Mouse (Mus musculus) kidney, embryonic 14.5 days (tissue): ENCODE data around the gene Pnkp. TPM values are rescaled to one million over a fixed set of nuclear protein-coding genes. Genes with fewer than 3 reads are reported as not detected.
"Not testable (repeated sequence)": the region's sequence is repeated elsewhere in the genome, so short reads cannot be mapped to it uniquely, and the experiment has no call there.

Experiments
- ATAC-seq: fragments of 200-750 bp; cut with Nextera tagmentation; 2 replicates; pipeline ENCODE4 v1.8.0; 2017; ENCODE audit warnings: moderate number of reproducible peaks, mild to moderate bottlenecking, moderate TSS enrichment, moderate library complexity; ENCODE audit not compliant: low FRiP score, low TSS enrichment
- H3K27ac ChIP-seq: fragments of 300-500 bp; sonication (generic); 2 replicates; pipeline ENCODE4 v1.5.1; 2014; ENCODE audit warnings: low read depth, mild to moderate bottlenecking, low read length, moderate library complexity, mixed read lengths
- H3K27me3 ChIP-seq: fragments of 300-500 bp; sonication (generic); 2 replicates; pipeline ENCODE4 v1.6.1; 2014; ENCODE audit warnings: mild to moderate bottlenecking, low read length; ENCODE audit not compliant: control insufficient read depth, insufficient read depth
- H3K36me3 ChIP-seq: fragments of 300-500 bp; sonication (generic); 2 replicates; pipeline ENCODE4 v1.6.1; 2014; ENCODE audit warnings: low read length, mixed read lengths; ENCODE audit not compliant: control insufficient read depth, insufficient read depth
- H3K4me1 ChIP-seq: fragments of 300-500 bp; sonication (generic); 2 replicates; pipeline ENCODE4 v1.6.1; 2014; ENCODE audit warnings: low read length, mixed read lengths; ENCODE audit not compliant: control insufficient read depth, insufficient read depth
- H3K4me2 ChIP-seq: fragments of 300-500 bp; sonication (generic); replicated peaks from 2 replicates; pipeline ENCODE4 v1.6.1; 2014; ENCODE audit warnings: low read depth, mild to moderate bottlenecking, low read length
- H3K4me3 ChIP-seq: fragments of 300-500 bp; sonication (generic); 2 replicates; pipeline ENCODE4 v1.5.1; 2014; ENCODE audit warnings: mild to moderate bottlenecking, low read length
- H3K9ac ChIP-seq: fragments of 300-500 bp; sonication (generic); 2 replicates; pipeline ENCODE4 v1.6.1; 2014; ENCODE audit warnings: low read depth, mild to moderate bottlenecking, low read length, moderate library complexity
- H3K9me3 ChIP-seq: fragments of 300-500 bp; sonication (generic); 2 replicates; pipeline ENCODE4 v1.6.1; 2016; ENCODE audit warnings: low read length; ENCODE audit not compliant: control insufficient read depth
- WGBS: fragments of 180-500 bp; shearing (Covaris S2); extraction: QIAGEN DNeasy Blood & Tissue Kit; methylation state at CpG from one replicate; pipeline ENCODE4 v1.1.7; 2014; 5-methylcytosine and 5-hydroxymethylcytosine counted together
- polyA plus RNA-seq: library from polyadenylated mRNA; unstranded; fragments of >200 nt; fragmentation: Nextera tagmentation; extraction: Ambion mirVana; gene quantifications from 2 replicates; pipeline ENCODE4 v1.2.1, GENCODE M21; 2014

The Pnkp gene
- polyA plus RNA-seq, 1 experiment from 2014 or later = 30.4 TPM

GRCm38 (mm10) chr7:44868465-44868864 lies 11.5 kb downstream of the Pnkp start:
- Histone ChIP-seq H3K4me1 (peaks cover 40% of the 10 kb centered on the region), H3K9me3 (no peaks in the 10 kb centered on the region), H3K4me3 (peak overlapping the region; percentile 96), H3K4me2 (peak overlapping the region; percentile 90), H3K36me3 (peaks cover 35% of the 10 kb centered on the region), H3K27ac (peak overlapping the region; percentile 100), H3K27me3 (no peaks in the 10 kb centered on the region), H3K9ac (peak overlapping the region; percentile 97)
- ATAC-seq = no peak
- WGBS = 4% methylated on average over 16 of the region's 16 CpGs

- ATAC-seq = peak; percentile 70
- no peaks in the 10 kb centered on the region for H3K9me3 ChIP-seq
- peak overlapping the region; percentile 90 for H3K4me2 ChIP-seq
- WGBS = under 1% methylated on average over 95 of the region's 108 CpGs
- H3K36me3 ChIP-seq = peaks cover 28% of the 10 kb centered on the region
- H3K4me1 ChIP-seq = peaks cover 41% of the 10 kb centered on the region
- peak overlapping the region; percentile 97 for H3K9ac ChIP-seq
- H3K27ac ChIP-seq = peak overlapping the region; percentile 100
- no peaks in the 10 kb centered on the region for H3K27me3 ChIP-seq
- peak overlapping the region; percentile 96 for H3K4me3 ChIP-seq
Measured at GRCm38 (mm10) chr7:44868919-44869696, 12.2 kb downstream of the Pnkp start.

DNA sequence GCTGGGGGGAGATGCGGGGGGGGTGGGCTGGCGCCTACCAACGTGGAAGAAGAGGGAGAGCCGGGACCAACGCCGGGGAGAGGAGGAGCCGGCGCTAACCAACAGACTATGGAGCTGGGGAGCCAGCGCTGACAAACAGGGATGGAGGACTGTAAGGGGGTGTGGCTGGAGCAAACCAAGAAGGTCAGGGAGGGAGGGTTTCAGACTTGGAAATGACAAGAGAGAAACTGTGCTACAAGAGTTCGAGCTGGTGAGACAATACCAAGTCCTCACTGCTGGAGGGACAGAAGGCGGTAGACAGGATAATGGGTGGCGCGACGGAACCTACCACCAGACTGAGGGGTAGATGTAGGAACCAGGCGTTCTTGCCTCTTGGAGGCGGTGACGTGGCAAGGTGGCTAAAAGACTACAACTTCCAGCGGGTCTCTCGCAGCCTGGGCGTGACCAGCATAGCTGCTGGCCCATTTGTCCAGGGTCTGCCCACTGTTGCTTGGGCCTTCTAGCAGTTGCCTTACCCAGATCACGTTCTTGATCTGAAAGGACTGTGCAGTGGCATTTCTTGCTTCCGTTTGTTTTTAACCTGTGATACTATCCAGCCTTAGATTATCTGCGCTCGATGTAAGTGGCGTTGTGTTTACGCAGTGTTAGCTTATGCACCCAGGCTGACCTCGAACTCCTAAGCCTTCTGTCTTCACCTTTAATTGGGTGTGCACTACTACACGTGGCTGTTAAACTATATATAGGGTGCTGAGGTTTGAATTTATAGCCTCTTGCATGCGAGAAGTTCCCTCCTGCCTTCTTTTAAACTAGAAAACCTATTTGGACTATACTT lies 13.0 kb downstream of the Pnkp start, which contains the start of gene Ptov1:
Gene Ptov1 (minus strand): TSS at position 92 of the 832 bp plus-strand sequence.
- 3% methylated on average over 29 of the region's 29 CpGs for WGBS
- Histone ChIP-seq H3K27ac (peak within 1 kb of the TSS; percentile 100), H3K4me2 (peak within 1 kb of the TSS; percentile 90), H3K9ac (peak within 1 kb of the TSS; percentile 97), H3K9me3 (no peaks in the 10 kb centered on the region), H3K27me3 (no peaks in the 10 kb centered on the region), H3K36me3 (peaks cover 20% of the 10 kb centered on the region), H3K4me3 (peak within 1 kb of the TSS; percentile 96), H3K4me1 (peaks cover 41% of the 10 kb centered on the region)
- peak; percentile 93 for ATAC-seq

GRCm38 (mm10) chr7:44870614-44871013 lies 13.7 kb downstream of the Pnkp start:
- no peaks in the 10 kb centered on the region for H3K9me3 ChIP-seq
- no peaks in the 10 kb centered on the region for H3K27me3 ChIP-seq
- H3K4me2 ChIP-seq = peak overlapping the region; percentile 90
- 78% methylated on average over 6 of the region's 6 CpGs for WGBS
- peak overlapping the region; percentile 96 for H3K4me3 ChIP-seq
- peaks cover 36% of the 10 kb centered on the region for H3K4me1 ChIP-seq
- no peak for ATAC-seq
- peaks cover 13% of the 10 kb centered on the region; the same call in 1 of the 2 replicates for H3K36me3 ChIP-seq
- H3K27ac ChIP-seq = peak overlapping the region; percentile 100
- peak overlapping the region; percentile 97; the same call in 1 of the 2 replicates for H3K9ac ChIP-seq

DNA sequence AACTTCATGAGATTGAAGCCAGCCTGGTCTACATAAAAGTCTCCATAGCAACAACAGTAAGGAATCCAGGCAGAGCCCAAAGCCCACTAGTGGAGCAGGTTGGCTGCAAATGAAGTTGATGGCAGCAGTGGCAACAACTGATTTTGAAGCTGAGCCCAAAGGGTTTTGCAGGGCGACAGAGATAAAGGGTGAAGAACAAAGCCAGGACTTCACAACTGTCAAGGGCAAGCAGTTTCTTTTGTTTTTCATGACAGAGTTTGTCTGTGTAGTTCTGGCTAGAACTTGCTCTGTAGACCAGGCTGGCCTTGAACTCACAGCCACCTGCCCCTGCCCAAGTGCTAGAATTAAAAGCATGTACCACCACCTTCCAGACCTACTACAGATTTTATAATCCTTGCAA lies 14.2 kb downstream of the Pnkp start:
- Histone ChIP-seq H3K27ac (no peak overlapping the region), H3K4me3 (no peak overlapping the region), H3K9me3 (no peaks in the 10 kb centered on the region), H3K4me2 (no peak overlapping the region), H3K4me1 (peaks cover 31% of the 10 kb centered on the region), H3K36me3 (peaks cover 13% of the 10 kb centered on the region), H3K9ac (no peak overlapping the region), H3K27me3 (no peaks in the 10 kb centered on the region)
- no peak for ATAC-seq
- 87% methylated on average over 1 of the region's 1 CpGs for WGBS

- Histone ChIP-seq H3K36me3 (peaks cover 15% of the 10 kb centered on the region), H3K4me1 (peaks cover 25% of the 10 kb centered on the region)
- H3K9ac ChIP-seq, H3K27me3 ChIP-seq, H3K9me3 ChIP-seq, H3K27ac ChIP-seq, H3K4me2 ChIP-seq, H3K4me3 ChIP-seq, ATAC-seq: not testable (repeated sequence)
- 86% methylated on average over 2 of the region's 2 CpGs for WGBS
Measured at GRCm38 (mm10) chr7:44871774-44872173, 14.8 kb downstream of the Pnkp start.

DNA sequence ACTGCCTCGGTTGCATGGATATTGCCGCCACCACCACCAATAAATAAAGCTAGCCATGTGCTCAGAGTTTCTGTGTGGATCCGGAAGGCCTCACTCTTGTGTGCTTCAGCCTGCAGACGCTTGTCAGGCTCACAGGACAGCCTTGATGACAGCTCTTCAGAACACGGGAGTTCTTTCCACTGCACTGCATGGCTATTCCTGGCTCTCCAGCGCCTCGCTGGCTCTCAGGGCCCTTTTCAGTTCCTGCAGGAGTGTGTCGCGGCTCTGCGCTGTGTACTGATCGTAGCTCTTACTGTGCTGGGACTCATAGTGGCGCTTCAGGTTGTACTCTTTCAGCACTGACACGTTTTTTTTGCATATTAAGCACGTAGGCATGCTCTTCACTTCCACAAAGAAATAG lies 20.9 kb downstream of the Pnkp start:
- WGBS = 92% methylated on average over 14 of the region's 14 CpGs
- Histone ChIP-seq H3K4me3 (no peak overlapping the region), H3K9ac (no peak overlapping the region), H3K9me3 (no peaks in the 10 kb centered on the region), H3K4me1 (peaks cover 4% of the 10 kb centered on the region; the same call in 1 of the 2 replicates), H3K36me3 (peaks cover 70% of the 10 kb centered on the region), H3K27me3 (no peaks in the 10 kb centered on the region), H3K4me2 (no peak overlapping the region), H3K27ac (no peak overlapping the region)
- ATAC-seq = no peak

DNA sequence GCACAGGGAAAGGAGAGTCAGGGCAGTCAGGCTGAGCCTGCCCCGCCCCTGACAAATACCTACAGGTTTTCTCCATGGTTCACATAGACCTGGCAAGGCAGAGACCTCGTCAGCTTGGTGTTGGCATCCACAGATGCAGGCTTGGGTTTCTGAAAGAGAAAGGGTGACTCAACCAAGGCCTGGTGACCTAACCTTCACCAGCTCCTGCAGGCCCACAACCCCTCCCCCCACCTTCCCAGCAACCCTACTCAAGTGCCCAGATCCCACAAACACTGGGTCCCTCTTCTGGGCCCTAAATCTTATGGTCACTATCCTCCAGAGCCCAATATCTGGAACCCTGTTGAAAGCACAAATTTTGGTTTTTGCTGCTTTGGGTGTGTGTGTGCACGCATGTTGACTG lies 26.1 kb downstream of the Pnkp start:
- Histone ChIP-seq H3K9me3 (no peaks in the 10 kb centered on the region), H3K4me3 (no peak overlapping the region), H3K36me3 (peaks cover 86% of the 10 kb centered on the region), H3K9ac (no peak overlapping the region), H3K27me3 (no peaks in the 10 kb centered on the region), H3K27ac (no peak overlapping the region), H3K4me1 (no peaks in the 10 kb centered on the region), H3K4me2 (no peak overlapping the region)
- 91% methylated on average over 3 of the region's 3 CpGs for WGBS
- ATAC-seq = no peak

GRCm38 (mm10) chr7:44884637-44885036 lies 27.7 kb downstream of the Pnkp start:
- no peak overlapping the region for H3K27ac ChIP-seq
- H3K9ac ChIP-seq = no peak overlapping the region
- no peaks in the 10 kb centered on the region for H3K4me1 ChIP-seq
- no peak overlapping the region for H3K4me2 ChIP-seq
- peaks cover 84% of the 10 kb centered on the region for H3K36me3 ChIP-seq
- H3K4me3 ChIP-seq = no peak overlapping the region
- ATAC-seq = no peak
- no peaks in the 10 kb centered on the region for H3K27me3 ChIP-seq
- H3K9me3 ChIP-seq = no peaks in the 10 kb centered on the region
- 96% methylated on average over 5 of the region's 5 CpGs for WGBS
